Mouse (Mus musculus) inflammation-experienced regulatory T-cells, adult 6 months (primary cell): ENCODE measurements around the gene Galnt16. TPM values are rescaled to one million over a fixed set of nuclear protein-coding genes. Genes with fewer than 3 reads are reported as not detected.

Experiments used
- ATAC-seq: one replicate; pipeline ENCODE4 v1.8.0; 2017
- polyA plus RNA-seq, 3 experiments: library from polyadenylated mRNA; unstranded; fragments of 100-300 nt; shearing (Covaris generic); gene quantifications; one replicate each; pipeline ENCODE4 v1.2.1; 2017

The Galnt16 gene
- polyA plus RNA-seq: 1 to 10 TPM in 1 of 3 experiments, under 1 TPM in 1, not detected in 1; 0.70 to 1.6 TPM

DNA sequence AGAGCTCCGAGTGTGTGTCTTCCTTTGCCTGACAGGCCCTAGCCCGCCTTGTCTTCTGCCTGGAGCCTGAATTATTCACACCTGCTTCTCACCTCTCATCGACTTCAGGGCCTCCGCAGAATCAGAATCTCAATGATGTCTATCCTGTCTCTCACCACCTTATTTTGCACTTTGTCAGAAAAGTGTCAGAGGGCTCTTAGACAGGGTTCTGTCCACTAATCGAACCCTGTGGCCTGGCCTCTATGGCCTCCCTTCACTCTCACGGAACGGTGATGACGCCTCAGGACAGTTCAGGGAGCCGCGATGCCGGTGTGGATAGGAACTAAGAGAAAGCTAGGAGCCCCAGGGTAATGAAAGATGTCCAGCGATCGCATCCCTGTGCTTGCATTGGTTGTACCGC is at the start of gene Galnt16:
Gene Galnt16, plus strand, starts transcription at position 301 of the 400 bp plus-strand sequence.
- no peak for ATAC-seq

DNA sequence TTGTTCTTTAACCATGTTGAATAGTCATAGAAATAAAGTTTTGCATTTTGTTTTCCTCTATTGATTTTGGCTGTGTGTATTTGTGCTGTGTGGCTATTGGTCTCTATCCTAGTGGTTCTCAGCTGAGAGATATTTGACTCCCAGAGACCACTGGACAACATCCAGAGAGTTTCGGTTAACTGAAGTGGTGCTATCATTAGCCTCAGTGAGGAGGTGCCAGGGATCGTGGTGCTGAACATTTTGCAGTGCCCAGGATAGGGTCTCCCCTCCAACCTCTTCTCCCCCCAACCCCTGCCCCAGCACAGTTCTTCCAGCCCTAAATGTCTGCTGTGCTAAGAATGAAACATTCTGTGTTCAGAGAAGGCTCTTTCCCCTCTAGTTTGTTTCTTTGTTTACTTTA is 47.9 kb upstream of the Galnt16 start:
- ATAC-seq: no peak

- no peak for ATAC-seq
These were observed 46.2 kb upstream of the Galnt16 start for GRCm38 (mm10) chr12:80471926-80472325.

DNA sequence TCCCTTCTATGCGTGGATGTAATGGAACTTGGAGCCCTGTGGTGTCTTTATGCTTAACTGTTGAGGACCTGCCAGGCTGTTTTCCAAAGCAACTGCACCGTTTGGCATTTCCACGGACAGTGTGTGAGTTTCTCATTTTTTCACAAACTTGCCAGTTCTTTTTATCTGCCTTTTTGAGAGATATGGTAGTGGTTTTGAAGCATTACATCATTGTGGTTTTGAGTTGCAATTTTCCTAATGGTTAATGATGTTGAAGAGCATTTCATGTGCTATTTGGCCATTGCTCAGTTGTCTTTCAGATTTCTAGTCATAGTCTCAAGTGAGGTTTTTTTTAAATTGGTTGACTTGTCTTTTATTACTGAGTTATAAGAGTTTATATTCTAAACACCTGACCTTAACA is 44.3 kb upstream of the Galnt16 start:
- no peak for ATAC-seq

DNA sequence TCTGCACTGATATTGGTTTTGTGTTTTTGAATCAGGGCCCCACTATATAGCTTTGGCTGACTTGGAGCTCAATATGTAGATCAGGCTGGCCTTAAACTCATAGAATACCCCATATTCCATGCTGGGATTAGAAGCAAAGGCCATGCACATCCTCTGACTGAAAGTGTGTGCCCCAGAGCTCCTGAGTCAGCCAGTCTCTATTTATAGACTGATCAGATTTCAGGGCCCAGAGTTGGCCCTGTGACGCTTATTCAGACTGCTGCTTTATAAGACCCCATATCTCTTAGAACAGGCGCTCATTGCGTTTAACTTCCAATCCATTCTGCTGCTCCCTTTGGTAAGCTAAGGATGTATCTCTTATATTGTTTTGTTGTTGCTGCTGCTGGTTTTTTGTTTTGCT is 38.1 kb upstream of the Galnt16 start:
- ATAC-seq: no peak

DNA sequence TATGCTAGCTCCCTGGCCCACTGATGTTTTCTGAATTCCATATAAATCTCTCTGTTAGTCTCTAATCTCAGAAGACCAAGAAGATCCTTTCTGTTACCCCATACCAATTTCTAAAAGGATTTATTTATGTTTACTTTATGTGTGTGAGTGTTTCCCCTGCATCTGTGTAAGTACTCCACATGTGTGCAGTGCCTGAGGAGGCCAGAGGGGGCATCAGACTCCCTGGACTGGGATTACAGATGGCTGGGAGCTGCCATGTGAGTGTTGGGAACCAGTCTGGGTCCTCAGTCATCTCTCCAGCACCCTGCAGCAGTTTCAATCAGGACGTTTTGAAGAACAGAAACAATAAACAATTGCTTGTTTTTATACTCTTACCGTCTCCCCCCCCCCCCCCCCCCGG is 34.7 kb upstream of the Galnt16 start:
- ATAC-seq: no peak

DNA sequence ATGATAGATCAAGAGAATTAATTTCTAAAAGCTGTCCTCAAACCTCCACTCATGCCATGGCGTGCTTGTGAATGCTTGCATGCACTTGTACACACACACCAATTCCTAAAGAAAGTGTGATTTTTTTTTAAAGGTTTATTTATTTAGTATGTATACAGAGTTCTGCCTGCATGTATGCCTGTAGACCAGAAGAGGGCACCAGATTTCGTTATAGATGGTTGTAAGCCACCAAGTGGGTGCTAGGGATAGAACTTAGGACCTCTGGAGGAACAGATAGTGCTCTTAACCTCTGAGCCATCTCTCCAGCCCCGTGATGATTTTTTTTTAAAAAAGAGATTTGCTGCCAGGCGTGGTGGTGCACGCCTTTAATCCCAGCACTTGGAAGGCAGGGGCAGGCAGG is 24.8 kb upstream of the Galnt16 start:
- ATAC-seq: no peak

GRCm38 (mm10) chr12:80495691-80496090 is 22.4 kb upstream of the Galnt16 start:
- no peak for ATAC-seq

DNA sequence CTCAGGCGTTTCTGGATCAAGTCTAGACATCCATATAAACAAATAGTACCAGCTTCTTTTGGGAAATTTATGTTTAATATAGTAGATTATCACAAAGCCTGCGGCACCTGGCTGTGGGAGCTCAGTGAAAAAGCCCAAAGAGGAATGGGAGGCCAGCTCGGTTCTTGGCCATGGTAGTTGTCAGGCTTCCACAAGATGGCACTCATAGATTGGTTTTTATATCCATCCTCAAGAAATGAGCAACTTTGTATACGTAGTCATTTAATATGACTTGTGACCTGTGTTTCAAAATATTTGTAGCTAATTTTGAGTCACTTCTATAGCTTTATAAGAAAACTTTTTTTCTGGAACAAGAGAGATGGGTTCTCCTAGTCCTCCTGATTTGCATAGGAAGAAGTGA is 19.7 kb upstream of the Galnt16 start:
- no peak for ATAC-seq

DNA sequence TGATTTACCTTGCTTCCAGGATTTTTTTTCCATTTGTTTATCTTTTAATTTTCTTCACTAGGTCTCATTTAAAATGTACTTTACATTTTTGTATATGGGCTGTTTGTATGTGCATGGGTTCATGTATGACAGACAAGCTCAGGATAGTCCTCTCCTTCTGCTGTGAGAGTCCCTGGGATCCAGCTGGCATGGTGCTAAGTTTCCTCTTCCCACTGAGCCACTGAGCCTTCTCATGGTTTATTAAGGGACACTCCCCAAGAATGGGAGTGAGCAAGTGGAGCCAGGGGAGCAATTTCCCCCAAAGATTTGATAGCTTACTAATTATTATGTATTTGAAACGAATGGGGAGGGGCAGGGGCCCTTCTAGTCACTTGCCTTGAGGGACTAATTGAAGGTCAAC is 17.6 kb upstream of the Galnt16 start:
- ATAC-seq: no peak

- ATAC-seq: no peak
These were observed 13.4 kb upstream of the Galnt16 start for GRCm38 (mm10) chr12:80504718-80505117.

GRCm38 (mm10) chr12:80507041-80507745 is 10.9 kb upstream of the Galnt16 start:
- ATAC-seq: no peak

GRCm38 (mm10) chr12:80518393-80518756 is 298 bp downstream of the Galnt16 start:
- no peak for ATAC-seq

DNA sequence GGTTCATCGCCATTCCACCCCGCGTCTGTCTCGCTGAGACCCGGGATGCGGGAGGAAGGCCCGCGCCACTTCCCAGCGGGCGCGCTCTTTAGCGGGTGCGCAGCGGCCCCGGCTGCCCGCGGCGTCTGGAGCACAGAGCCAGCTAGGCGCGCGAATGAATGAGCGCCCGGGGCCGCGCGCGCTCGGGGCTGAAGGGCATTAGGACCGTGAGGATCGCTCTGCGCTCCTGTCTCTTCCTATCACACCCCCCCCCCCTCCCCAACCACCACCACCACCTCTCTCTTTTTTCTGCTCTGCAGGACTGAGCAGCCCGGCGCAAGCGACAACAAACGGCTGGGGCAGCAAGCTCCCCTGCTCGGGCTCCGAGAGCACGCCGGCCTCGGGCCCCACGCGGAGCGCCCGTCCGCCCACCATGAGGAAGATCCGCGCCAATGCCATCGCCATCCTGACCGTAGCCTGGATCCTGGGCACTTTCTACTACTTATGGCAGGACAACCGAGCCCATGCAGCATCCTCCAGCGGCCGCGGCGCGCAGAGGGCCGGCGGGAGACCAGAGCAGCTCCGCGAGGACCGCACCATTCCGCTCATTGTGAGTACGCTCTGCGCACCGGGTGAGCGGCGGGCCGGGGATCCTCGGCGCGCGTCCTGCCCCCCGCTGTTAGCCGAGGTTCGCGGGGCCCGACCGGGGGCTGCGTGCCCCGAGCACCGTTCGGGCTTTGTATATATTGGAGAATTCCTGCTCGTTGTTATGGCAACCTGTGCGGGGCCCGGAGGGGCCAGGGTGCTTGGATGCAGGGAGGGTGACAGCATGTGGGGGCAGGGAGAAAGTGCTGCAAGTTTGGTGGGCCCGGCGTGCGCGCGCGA is 912 bp downstream of the Galnt16 start:
- no peak for ATAC-seq

DNA sequence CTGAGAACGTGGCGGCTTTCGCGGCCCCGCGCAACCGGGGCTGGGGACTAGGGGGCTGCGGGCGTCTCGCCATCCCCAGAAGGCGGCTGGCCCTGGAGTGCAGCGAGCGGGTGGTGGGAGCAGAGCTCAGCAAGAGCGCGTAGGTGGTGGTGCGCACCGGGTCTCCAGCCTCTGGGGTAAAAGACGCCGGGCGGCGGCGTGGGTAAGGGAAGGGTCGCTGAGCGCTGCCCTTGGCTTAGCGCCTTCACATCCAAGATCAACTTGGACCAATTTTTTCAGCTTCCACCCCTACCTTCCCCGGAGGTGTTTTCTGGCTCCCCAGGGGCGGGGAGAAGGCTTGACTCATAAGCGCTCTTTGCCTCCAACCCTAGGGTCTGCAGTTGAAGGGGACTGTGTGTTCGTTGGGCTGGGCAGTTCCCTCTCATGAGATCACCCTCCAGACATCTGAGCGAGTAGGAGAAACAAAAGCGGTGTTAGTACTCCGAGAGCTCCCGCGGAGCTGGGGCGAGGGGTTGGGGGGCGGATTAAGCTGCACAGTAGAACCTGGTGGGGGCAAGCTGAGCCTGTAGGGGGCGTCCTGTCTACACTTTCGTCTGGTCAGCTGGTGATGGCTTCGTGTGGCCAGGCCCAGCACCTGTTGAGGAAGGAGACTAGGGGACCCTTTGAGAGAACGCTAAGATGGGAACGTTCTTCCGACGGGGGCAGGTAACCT is 1.7 kb downstream of the Galnt16 start:
- no peak for ATAC-seq

GRCm38 (mm10) chr12:80522006-80522405 is 3.9 kb downstream of the Galnt16 start:
- ATAC-seq: no peak

GRCm38 (mm10) chr12:80524276-80524921 is 6.3 kb downstream of the Galnt16 start:
- no peak for ATAC-seq

GRCm38 (mm10) chr12:80525513-80525912 is 7.4 kb downstream of the Galnt16 start:
- no peak for ATAC-seq

- no peak for ATAC-seq
These were observed 8.4 kb downstream of the Galnt16 start for GRCm38 (mm10) chr12:80526511-80526910.

- no peak for ATAC-seq
These were observed 9.8 kb downstream of the Galnt16 start for GRCm38 (mm10) chr12:80527727-80528389.

- no peak for ATAC-seq
These were observed 12.0 kb downstream of the Galnt16 start for GRCm38 (mm10) chr12:80530052-80530451.

GRCm38 (mm10) chr12:80530630-80531029 is 12.6 kb downstream of the Galnt16 start:
- ATAC-seq: no peak
